Mouse (Mus musculus) neural tube, embryonic 11.5 days (tissue): ENCODE data around the gene Mterf1b. TPM values are rescaled to one million over a fixed set of nuclear protein-coding genes. Genes with fewer than 3 reads are reported as not detected.
"Not testable (repeated sequence)": the region's sequence is repeated elsewhere in the genome, so short reads cannot be mapped to it uniquely, and the experiment has no call there.

ENCODE experiments used
- ATAC-seq: fragments of 200-750 bp; cut with Nextera tagmentation; 2 replicates; pipeline ENCODE4 v1.8.0; 2017; ENCODE audit warnings: moderate number of reproducible peaks, mild to moderate bottlenecking, moderate TSS enrichment, moderate library complexity; ENCODE audit not compliant: insufficient read depth, low FRiP score, low TSS enrichment
- DNase-seq: peaks from one replicate; pipeline ENCODE4 v3.0.0-alpha.2; 2015; ENCODE audit warnings: low spot score
- H3K27ac ChIP-seq: fragments of 300-500 bp; sonication (generic); 2 replicates; pipeline ENCODE4 v1.5.1; 2014; ENCODE audit warnings: low read depth, mild to moderate bottlenecking, low read length
- H3K27me3 ChIP-seq: fragments of 300-500 bp; sonication (generic); 2 replicates; pipeline ENCODE4 v1.6.1; 2014; ENCODE audit warnings: mild to moderate bottlenecking, low read length, mixed read lengths; ENCODE audit not compliant: control insufficient read depth, insufficient read depth
- H3K36me3 ChIP-seq: fragments of 300-500 bp; sonication (generic); 2 replicates; pipeline ENCODE4 v1.6.1; 2014; ENCODE audit warnings: mild to moderate bottlenecking, low read length, moderate library complexity, mixed read lengths; ENCODE audit not compliant: control insufficient read depth, insufficient read depth
- H3K4me1 ChIP-seq: fragments of 300-500 bp; sonication (generic); 2 replicates; pipeline ENCODE4 v1.6.1; 2014; ENCODE audit warnings: low read length, mixed read lengths; ENCODE audit not compliant: control insufficient read depth, insufficient read depth
- H3K4me2 ChIP-seq: fragments of 300-500 bp; sonication (generic); 2 replicates; pipeline ENCODE4 v1.6.1; 2014; ENCODE audit warnings: low read depth, mild to moderate bottlenecking, moderate library complexity
- H3K4me3 ChIP-seq: fragments of 300-500 bp; sonication (generic); 2 replicates; pipeline ENCODE4 v1.5.1; 2014; ENCODE audit warnings: low read depth, low read length
- H3K9ac ChIP-seq: fragments of 300-500 bp; sonication (generic); 2 replicates; pipeline ENCODE4 v1.6.1; 2014; ENCODE audit warnings: mild to moderate bottlenecking, low read length
- H3K9me3 ChIP-seq: fragments of 300-500 bp; sonication (generic); 2 replicates; pipeline ENCODE4 v1.6.1; 2016; ENCODE audit warnings: low read length; ENCODE audit not compliant: control insufficient read depth
- WGBS: fragments of 180-500 bp; shearing (Covaris S2); extraction: QIAGEN DNeasy Blood & Tissue Kit; methylation state at CpG from one replicate; pipeline ENCODE4 v1.1.7; 2014; 5-methylcytosine and 5-hydroxymethylcytosine counted together
- polyA plus RNA-seq: library from polyadenylated mRNA; unstranded; fragments of >200 nt; fragmentation: Nextera tagmentation; extraction: Ambion mirVana; gene quantifications from 2 replicates; pipeline ENCODE4 v1.2.1, GENCODE M21; 2014

Gene Mterf1b
- polyA plus RNA-seq, result 2.8 and 3.7 TPM in 2 replicates

DNA sequence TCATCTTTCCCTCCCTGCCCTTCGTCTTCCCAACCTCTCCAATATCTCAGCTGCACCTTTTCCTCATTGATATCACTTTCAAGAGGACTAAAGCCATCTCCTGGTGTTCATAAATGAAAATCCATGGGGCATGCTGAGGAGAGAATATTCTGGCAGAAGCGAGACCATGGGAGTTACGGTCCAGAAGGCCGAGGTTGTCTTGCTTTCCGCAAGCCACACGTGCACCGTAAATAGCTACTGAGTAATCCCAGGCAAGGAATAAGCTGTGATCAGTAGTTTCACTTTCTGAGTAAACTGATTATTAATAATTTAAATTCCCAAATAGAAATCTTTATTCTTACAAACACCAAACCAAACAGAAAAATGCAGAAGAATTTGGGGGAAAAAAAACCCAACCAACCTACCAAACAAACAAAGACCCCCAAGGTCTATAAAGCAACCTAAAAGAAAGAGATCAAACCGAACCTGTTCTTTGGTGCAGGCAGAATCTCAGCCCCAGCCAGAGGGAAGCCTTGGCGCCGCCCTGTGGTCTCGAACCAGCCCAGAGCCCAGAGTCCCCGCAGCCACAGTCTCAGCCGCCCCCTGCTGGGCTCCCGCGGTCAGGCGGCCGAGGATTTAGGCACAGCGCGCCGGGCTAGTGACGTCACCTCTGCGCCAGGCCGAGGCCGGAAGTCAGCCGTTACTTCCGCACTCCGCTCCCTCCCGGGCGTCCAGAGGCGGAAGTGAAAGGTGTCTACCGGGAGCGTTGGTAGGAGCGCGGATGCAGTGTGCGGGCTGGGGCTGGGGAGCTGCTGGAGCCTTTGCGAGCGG lies at the start of gene Mterf1b:
Mterf1b (plus strand) TSS at position 697 of the 810 bp plus-strand sequence.
- DNase-seq, H3K9me3 ChIP-seq, H3K4me1 ChIP-seq, H3K27me3 ChIP-seq, H3K36me3 ChIP-seq, H3K27ac ChIP-seq: not testable (repeated sequence)
- Histone ChIP-seq H3K4me2 (peak within 1 kb of the TSS; percentile 75), H3K9ac (peak within 1 kb of the TSS; percentile 29), H3K4me3 (peak within 1 kb of the TSS; percentile 34)
- WGBS, result 72% methylated on average over 10 of the region's 37 CpGs
- peak; percentile 98 for ATAC-seq

DNA sequence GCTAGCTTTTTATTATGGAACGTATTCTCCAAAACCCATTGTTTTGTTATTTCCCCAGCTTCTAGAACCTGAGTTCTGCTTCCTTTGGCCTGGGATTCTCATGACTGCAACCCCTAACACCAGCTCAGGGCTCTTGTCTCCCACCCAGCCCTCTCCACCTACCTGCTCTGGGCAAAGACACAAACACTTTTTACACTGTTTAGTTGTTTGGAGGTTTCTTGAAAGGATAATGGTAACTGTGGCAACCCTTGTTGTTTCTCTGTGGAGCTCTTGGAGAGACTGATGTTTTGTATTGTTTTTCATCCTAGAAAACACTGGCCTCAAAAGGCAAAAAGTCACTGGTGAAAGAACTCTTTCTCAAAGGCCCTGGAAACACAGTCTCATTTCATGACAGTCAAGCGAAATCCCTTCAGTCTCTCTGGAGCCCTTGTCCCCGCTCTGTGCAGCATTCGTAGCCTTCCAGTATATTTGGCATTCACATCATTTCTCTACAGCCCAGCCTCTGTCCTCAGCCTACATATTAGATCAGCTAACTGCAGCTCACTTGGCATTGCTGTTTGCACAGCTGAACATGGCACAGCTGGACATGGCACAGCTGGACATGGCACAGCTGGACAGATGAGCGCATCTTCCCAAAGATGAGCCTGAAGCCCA lies 32.6 kb upstream of the Mterf1b start:
- not testable (repeated sequence) for H3K4me1 ChIP-seq, H3K36me3 ChIP-seq, H3K4me3 ChIP-seq, H3K9ac ChIP-seq, H3K27ac ChIP-seq, H3K4me2 ChIP-seq, H3K27me3 ChIP-seq, H3K9me3 ChIP-seq, ATAC-seq, DNase-seq
- WGBS, result 86% methylated on average over 4 of the region's 5 CpGs

DNA sequence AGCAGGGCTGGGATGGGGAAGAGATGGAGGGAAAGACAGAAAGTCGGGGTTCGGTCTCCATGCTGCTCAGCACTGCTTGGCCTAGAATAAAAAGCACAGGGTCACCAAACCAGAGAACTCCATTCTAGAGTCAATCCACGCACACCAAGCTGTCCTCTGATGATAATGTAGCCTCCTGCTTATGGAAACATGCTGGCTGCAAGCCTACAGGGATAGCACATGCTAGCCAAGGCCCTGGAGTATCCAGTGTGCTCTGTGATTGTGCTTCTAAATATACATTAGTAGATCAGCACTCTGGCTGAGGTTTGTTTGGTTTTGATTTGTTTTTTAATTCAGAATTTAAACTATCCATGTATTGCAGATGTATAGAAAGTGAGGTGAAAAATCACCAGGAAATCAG lies 30.6 kb upstream of the Mterf1b start:
- ATAC-seq (no peak), DNase-seq (no peak)
- no peak overlapping the region for H3K27ac ChIP-seq
- no peaks in the 10 kb centered on the region for H3K27me3 ChIP-seq
- no peak overlapping the region for H3K4me2 ChIP-seq
- no peaks in the 10 kb centered on the region for H3K9me3 ChIP-seq
- no peak overlapping the region for H3K9ac ChIP-seq
- no peak overlapping the region for H3K4me3 ChIP-seq
- no peaks in the 10 kb centered on the region for H3K36me3 ChIP-seq
- WGBS, result 92% methylated on average over 3 of the region's 3 CpGs
- no peaks in the 10 kb centered on the region for H3K4me1 ChIP-seq

DNA sequence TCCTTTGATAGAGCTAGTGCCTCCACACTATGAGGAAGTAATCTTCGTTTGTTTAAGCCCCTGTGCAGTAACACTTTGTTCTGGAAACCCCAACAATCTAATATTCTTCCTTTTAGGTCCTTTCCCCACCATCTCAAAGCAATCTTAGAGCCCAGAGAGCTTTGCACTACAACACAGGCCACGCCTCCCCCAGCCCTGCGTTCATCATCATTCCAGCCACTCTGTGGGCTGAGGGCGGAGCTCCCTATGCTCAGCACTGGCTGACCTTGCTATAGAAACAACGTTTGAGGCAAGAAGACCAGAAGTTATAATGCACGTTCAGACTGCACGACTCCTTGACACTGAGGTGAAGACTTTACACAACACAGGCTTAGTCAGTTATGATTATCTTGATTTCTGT lies 29.7 kb upstream of the Mterf1b start:
- WGBS, result 72% methylated on average over 7 of the region's 7 CpGs

DNA sequence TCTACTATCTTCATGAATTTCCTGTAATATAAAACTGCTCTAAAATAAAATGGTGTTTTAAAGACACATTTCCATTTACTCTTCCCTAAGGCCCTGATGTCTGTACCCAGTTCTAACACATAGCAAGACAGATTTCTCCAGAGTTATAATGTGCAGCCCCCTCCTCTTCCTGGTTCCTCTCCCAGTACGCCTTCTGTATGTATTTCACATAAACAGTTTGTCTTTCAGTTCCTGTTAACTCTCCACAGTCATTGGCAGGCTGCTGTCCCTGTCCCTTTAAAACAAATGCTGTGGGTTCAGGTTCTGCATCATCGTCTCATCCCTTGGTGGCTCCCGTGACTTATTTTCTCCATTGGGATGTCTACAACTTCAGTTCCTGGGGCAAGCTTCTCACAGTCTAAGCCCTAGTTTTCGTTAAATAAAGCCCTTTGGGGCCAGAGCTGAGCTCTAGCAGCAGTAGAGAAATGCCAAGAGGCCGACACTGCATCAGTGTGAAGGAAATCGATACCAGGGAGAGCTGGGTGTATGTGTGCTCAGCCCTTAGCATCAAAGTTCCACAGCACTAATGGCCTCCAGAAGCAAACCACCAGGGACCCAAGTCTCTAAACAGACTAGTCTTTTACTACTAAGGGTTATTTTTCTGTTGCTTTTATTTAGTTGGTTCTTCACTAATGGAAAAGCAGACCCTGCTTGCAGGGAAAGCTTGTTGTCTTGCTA lies 24.2 kb upstream of the Mterf1b start:
- ATAC-seq, H3K4me3 ChIP-seq, H3K27ac ChIP-seq, H3K27me3 ChIP-seq, H3K4me2 ChIP-seq, H3K4me1 ChIP-seq, DNase-seq, H3K9me3 ChIP-seq, H3K9ac ChIP-seq, H3K36me3 ChIP-seq: not testable (repeated sequence)
- 80% methylated on average over 6 of the region's 6 CpGs for WGBS

More for the DNA sequence above, 29.7 kb upstream of the Mterf1b start:
- Histone ChIP-seq H3K9me3 (no peaks in the 10 kb centered on the region), H3K27ac (no peak overlapping the region), H3K4me1 (no peaks in the 10 kb centered on the region), H3K4me3 (no peak overlapping the region), H3K4me2 (no peak overlapping the region), H3K27me3 (no peaks in the 10 kb centered on the region), H3K9ac (no peak overlapping the region), H3K36me3 (no peaks in the 10 kb centered on the region)
- no peak for DNase-seq
- no peak for ATAC-seq

DNA sequence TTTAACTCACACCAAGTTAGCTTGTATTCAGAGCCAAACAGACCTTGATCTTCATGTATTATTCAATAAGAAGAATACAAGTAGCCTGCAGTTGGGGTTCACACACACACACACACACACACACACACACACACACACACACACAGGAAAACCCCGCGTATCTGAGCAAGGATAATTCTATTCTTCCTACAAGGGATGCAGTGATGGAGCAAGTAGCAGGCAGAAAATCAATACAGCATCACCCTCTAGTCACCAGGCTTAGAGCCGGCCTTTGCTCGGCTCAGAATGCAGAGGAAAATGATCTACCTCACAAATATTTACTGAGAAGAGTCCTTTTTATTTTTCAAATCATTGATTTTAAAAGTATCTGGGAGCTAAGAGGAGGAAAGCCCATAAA lies 23.6 kb upstream of the Mterf1b start:
- ATAC-seq, H3K36me3 ChIP-seq: not testable (repeated sequence)

DNA sequence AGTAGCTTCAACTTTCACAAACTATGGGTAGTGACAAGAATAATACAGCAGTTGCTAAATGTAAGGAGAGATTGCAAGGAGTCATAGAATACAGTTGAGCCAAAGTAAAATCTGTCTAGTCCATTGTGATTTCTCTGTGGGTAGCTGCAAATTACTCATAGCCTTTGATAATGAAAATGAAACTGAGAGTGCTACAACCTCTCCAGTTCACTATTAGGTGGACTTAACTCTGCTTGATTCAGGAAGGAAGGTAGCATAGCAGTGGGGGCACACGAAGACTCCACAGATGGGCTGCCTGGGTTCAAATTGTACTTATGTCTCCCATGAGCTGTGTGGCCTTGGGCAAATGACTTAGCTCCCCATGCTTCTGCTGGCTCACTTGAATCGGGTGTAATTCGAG lies 15.7 kb upstream of the Mterf1b start:
- H3K9me3 ChIP-seq, H3K27me3 ChIP-seq, DNase-seq, H3K4me3 ChIP-seq, H3K4me2 ChIP-seq, H3K4me1 ChIP-seq, ATAC-seq, H3K9ac ChIP-seq, H3K27ac ChIP-seq, H3K36me3 ChIP-seq: not testable (repeated sequence)
- 87% methylated on average over 3 of the region's 3 CpGs for WGBS

More for the DNA sequence above, 23.6 kb upstream of the Mterf1b start:
- H3K9ac ChIP-seq, H3K27ac ChIP-seq, H3K9me3 ChIP-seq, H3K4me1 ChIP-seq, H3K27me3 ChIP-seq, H3K4me3 ChIP-seq, H3K4me2 ChIP-seq, DNase-seq: not testable (repeated sequence)
- WGBS, result 73% methylated on average over 4 of the region's 4 CpGs

DNA sequence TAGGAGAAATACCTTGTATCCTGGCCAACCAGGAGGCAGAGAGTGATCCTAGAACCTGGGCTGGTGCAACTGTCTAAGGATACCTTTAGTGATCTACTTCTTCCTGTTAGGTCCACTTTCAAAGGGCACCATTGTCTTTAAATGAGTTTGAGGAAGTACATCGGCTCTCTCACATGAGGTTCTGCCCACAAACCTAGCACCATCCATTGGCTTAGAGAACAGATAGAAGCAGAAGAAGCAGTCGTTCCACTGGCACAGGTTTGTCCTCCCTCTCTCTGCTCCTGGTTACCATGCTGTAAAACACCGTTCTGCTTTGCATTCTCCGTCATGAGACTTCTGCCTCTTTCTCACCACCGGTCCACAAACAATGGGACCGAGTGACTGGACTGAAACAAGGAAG lies 12.8 kb upstream of the Mterf1b start:
- no peak overlapping the region for H3K4me3 ChIP-seq
- no peak overlapping the region for H3K9ac ChIP-seq
- no peaks in the 10 kb centered on the region for H3K36me3 ChIP-seq
- DNase-seq (no peak), ATAC-seq (no peak)
- no peaks in the 10 kb centered on the region for H3K27me3 ChIP-seq
- H3K27ac ChIP-seq, result no peak overlapping the region
- no peak overlapping the region for H3K4me2 ChIP-seq
- H3K9me3 ChIP-seq, result no peaks in the 10 kb centered on the region
- 88% methylated on average over 6 of the region's 6 CpGs for WGBS
- H3K4me1 ChIP-seq, result no peaks in the 10 kb centered on the region
